Mouse (Mus musculus): ENCODE measurements around the gene Bach2. TPM values are rescaled to one million over a fixed set of nuclear protein-coding genes. Genes with fewer than 3 reads are reported as not detected.

Bach2 gene
- total RNA-seq, 1 experiment from 2014 or later, result 4.7 TPM

- no peak for ATAC-seq (replicated peaks in 1 of 2; ENCODE audit: insufficient read depth in 1 of 2, low FRiP score in 2 of 2, low TSS enrichment in 1 of 2, low read depth in 1 of 2, poor library complexity in 2 of 2, severe bottlenecking in 2 of 2)
Measured at GRCm38 (mm10) chr4:32491176-32491575, 252.6 kb downstream of the Bach2 start.

GRCm38 (mm10) chr4:32492834-32493233, 254.2 kb downstream of the Bach2 start:
- ATAC-seq (replicated peaks in 1 of 2; ENCODE audit: insufficient read depth in 1 of 2, low FRiP score in 2 of 2, low TSS enrichment in 1 of 2, low read depth in 1 of 2, poor library complexity in 2 of 2, severe bottlenecking in 2 of 2), result no peak

GRCm38 (mm10) chr4:32501780-32502179, 263.2 kb downstream of the Bach2 start:
- no peak for ATAC-seq (replicated peaks in 1 of 2; ENCODE audit: insufficient read depth in 1 of 2, low FRiP score in 2 of 2, low TSS enrichment in 1 of 2, low read depth in 1 of 2, poor library complexity in 2 of 2, severe bottlenecking in 2 of 2)

- ATAC-seq (replicated peaks in 1 of 2; ENCODE audit: insufficient read depth in 1 of 2, low FRiP score in 2 of 2, low TSS enrichment in 1 of 2, low read depth in 1 of 2, poor library complexity in 2 of 2, severe bottlenecking in 2 of 2), result no peak
Measured at GRCm38 (mm10) chr4:32502181-32502580, 263.6 kb downstream of the Bach2 start.

GRCm38 (mm10) chr4:32504236-32504635, 265.6 kb downstream of the Bach2 start:
- no peak for ATAC-seq (replicated peaks in 1 of 2; ENCODE audit: insufficient read depth in 1 of 2, low FRiP score in 2 of 2, low TSS enrichment in 1 of 2, low read depth in 1 of 2, poor library complexity in 2 of 2, severe bottlenecking in 2 of 2)

- ATAC-seq (replicated peaks in 1 of 2; ENCODE audit: insufficient read depth in 1 of 2, low FRiP score in 2 of 2, low TSS enrichment in 1 of 2, low read depth in 1 of 2, poor library complexity in 2 of 2, severe bottlenecking in 2 of 2), result no peak
Measured at GRCm38 (mm10) chr4:32506306-32506808, 267.8 kb downstream of the Bach2 start.

- ATAC-seq (replicated peaks in 1 of 2; ENCODE audit: insufficient read depth in 1 of 2, low FRiP score in 2 of 2, low TSS enrichment in 1 of 2, low read depth in 1 of 2, poor library complexity in 2 of 2, severe bottlenecking in 2 of 2), result no peak
Measured at GRCm38 (mm10) chr4:32507041-32507440, 268.4 kb downstream of the Bach2 start.

GRCm38 (mm10) chr4:32508572-32508971, 270.0 kb downstream of the Bach2 start:
- no peak for ATAC-seq (replicated peaks in 1 of 2; ENCODE audit: insufficient read depth in 1 of 2, low FRiP score in 2 of 2, low TSS enrichment in 1 of 2, low read depth in 1 of 2, poor library complexity in 2 of 2, severe bottlenecking in 2 of 2)

- no peak for ATAC-seq (replicated peaks in 1 of 2; ENCODE audit: insufficient read depth in 1 of 2, low FRiP score in 2 of 2, low TSS enrichment in 1 of 2, low read depth in 1 of 2, poor library complexity in 2 of 2, severe bottlenecking in 2 of 2)
Measured at GRCm38 (mm10) chr4:32508996-32509395, 270.4 kb downstream of the Bach2 start.

GRCm38 (mm10) chr4:32509832-32510612, 271.4 kb downstream of the Bach2 start:
- no peak for ATAC-seq (replicated peaks in 1 of 2; ENCODE audit: insufficient read depth in 1 of 2, low FRiP score in 2 of 2, low TSS enrichment in 1 of 2, low read depth in 1 of 2, poor library complexity in 2 of 2, severe bottlenecking in 2 of 2)

- no peak for ATAC-seq (replicated peaks in 1 of 2; ENCODE audit: insufficient read depth in 1 of 2, low FRiP score in 2 of 2, low TSS enrichment in 1 of 2, low read depth in 1 of 2, poor library complexity in 2 of 2, severe bottlenecking in 2 of 2)
Measured at GRCm38 (mm10) chr4:32510940-32511339, 272.3 kb downstream of the Bach2 start.

- ATAC-seq (replicated peaks in 1 of 2; ENCODE audit: insufficient read depth in 1 of 2, low FRiP score in 2 of 2, low TSS enrichment in 1 of 2, low read depth in 1 of 2, poor library complexity in 2 of 2, severe bottlenecking in 2 of 2), result no peak
Measured at GRCm38 (mm10) chr4:32516126-32516525, 277.5 kb downstream of the Bach2 start.

GRCm38 (mm10) chr4:32518842-32519578, 280.4 kb downstream of the Bach2 start:
- ATAC-seq (replicated peaks in 1 of 2; ENCODE audit: insufficient read depth in 1 of 2, low FRiP score in 2 of 2, low TSS enrichment in 1 of 2, low read depth in 1 of 2, poor library complexity in 2 of 2, severe bottlenecking in 2 of 2), result no peak

- no peak for ATAC-seq (replicated peaks in 1 of 2; ENCODE audit: insufficient read depth in 1 of 2, low FRiP score in 2 of 2, low TSS enrichment in 1 of 2, low read depth in 1 of 2, poor library complexity in 2 of 2, severe bottlenecking in 2 of 2)
Measured at GRCm38 (mm10) chr4:32520628-32521360, 282.2 kb downstream of the Bach2 start.

- ATAC-seq (replicated peaks in 1 of 2; ENCODE audit: insufficient read depth in 1 of 2, low FRiP score in 2 of 2, low TSS enrichment in 1 of 2, low read depth in 1 of 2, poor library complexity in 2 of 2, severe bottlenecking in 2 of 2), result no peak
Measured at GRCm38 (mm10) chr4:32521361-32521740, 282.7 kb downstream of the Bach2 start.

GRCm38 (mm10) chr4:32522013-32522412, 283.4 kb downstream of the Bach2 start:
- no peak for ATAC-seq (replicated peaks in 1 of 2; ENCODE audit: insufficient read depth in 1 of 2, low FRiP score in 2 of 2, low TSS enrichment in 1 of 2, low read depth in 1 of 2, poor library complexity in 2 of 2, severe bottlenecking in 2 of 2)

- ATAC-seq (replicated peaks in 1 of 2; ENCODE audit: insufficient read depth in 1 of 2, low FRiP score in 2 of 2, low TSS enrichment in 1 of 2, low read depth in 1 of 2, poor library complexity in 2 of 2, severe bottlenecking in 2 of 2), result no peak
Measured at GRCm38 (mm10) chr4:32524282-32524681, 285.7 kb downstream of the Bach2 start.

GRCm38 (mm10) chr4:32525000-32525399, 286.4 kb downstream of the Bach2 start:
- no peak for ATAC-seq (replicated peaks in 1 of 2; ENCODE audit: insufficient read depth in 1 of 2, low FRiP score in 2 of 2, low TSS enrichment in 1 of 2, low read depth in 1 of 2, poor library complexity in 2 of 2, severe bottlenecking in 2 of 2)
